Mouse (Mus musculus): ENCODE data around the gene Il34. TPM values are rescaled to one million over a fixed set of nuclear protein-coding genes. Genes with fewer than 3 reads are reported as not detected.

Gene Il34
- polyA plus RNA-seq, 1 experiment: 2.0 TPM

GRCm38 (mm10) chr8:110721606-110722413 is 83.9 kb downstream of the Il34 start:
- H3K27ac ChIP-seq (ENCODE audit: control insufficient read depth, insufficient read depth, low read depth, low read length): peak overlapping the region; percentile 52; the same call in 1 of the 2 replicates
- H3K36me3 ChIP-seq (ENCODE audit: control insufficient read depth, insufficient read depth, low read length): no peaks in the 10 kb centered on the region
- H3K4me3 ChIP-seq (ENCODE audit: control insufficient read depth, low read depth, low read length): peak overlapping the region; percentile 81
- H3K27me3 ChIP-seq (ENCODE audit: control insufficient read depth, insufficient read depth, low read length): no peaks in the 10 kb centered on the region
- H3K4me1 ChIP-seq (ENCODE audit: control insufficient read depth, insufficient read depth, low read length): peaks cover 14% of the 10 kb centered on the region
- TF ChIP-seq CTCF (IDR thresholded peaks at IDR 0.05; ENCODE audit: control insufficient read depth, insufficient read depth, insufficient replicate concordance, low read depth, low read length): no peak
- no peak for TF ChIP-seq POLR2A (IDR thresholded peaks at IDR 0.05; ENCODE audit: control insufficient read depth, low read depth, low read length)

- H3K36me3 ChIP-seq (ENCODE audit: control insufficient read depth, insufficient read depth, low read length): no peaks in the 10 kb centered on the region
- H3K4me3 ChIP-seq (ENCODE audit: control insufficient read depth, low read depth, low read length): peak within 1 kb of the TSS; percentile 81
- H3K4me1 ChIP-seq (ENCODE audit: control insufficient read depth, insufficient read depth, low read length): peaks cover 12% of the 10 kb centered on the region
- H3K27me3 ChIP-seq (ENCODE audit: control insufficient read depth, insufficient read depth, low read length): no peaks in the 10 kb centered on the region
- no peak for TF ChIP-seq POLR2A (IDR thresholded peaks at IDR 0.05; ENCODE audit: control insufficient read depth, low read depth, low read length)
- TF ChIP-seq CTCF (IDR thresholded peaks at IDR 0.05; ENCODE audit: control insufficient read depth, insufficient read depth, insufficient replicate concordance, low read depth, low read length): no peak
- peak within 1 kb of the TSS; percentile 52; the same call in 1 of the 2 replicates for H3K27ac ChIP-seq (ENCODE audit: control insufficient read depth, insufficient read depth, low read depth, low read length)
Measured at GRCm38 (mm10) chr8:110720685-110721598, 84.8 kb downstream of the Il34 start, which contains the start of gene Mtss1l. Mtss1l (plus strand) TSS chr8:110721476.

GRCm38 (mm10) chr8:110719898-110720653 is 85.6 kb downstream of the Il34 start:
- no peaks in the 10 kb centered on the region for H3K27me3 ChIP-seq (ENCODE audit: control insufficient read depth, insufficient read depth, low read length)
- H3K4me3 ChIP-seq (ENCODE audit: control insufficient read depth, low read depth, low read length): no peak overlapping the region
- H3K4me1 ChIP-seq (ENCODE audit: control insufficient read depth, insufficient read depth, low read length): peaks cover 12% of the 10 kb centered on the region
- H3K36me3 ChIP-seq (ENCODE audit: control insufficient read depth, insufficient read depth, low read length): no peaks in the 10 kb centered on the region
- H3K27ac ChIP-seq (ENCODE audit: control insufficient read depth, insufficient read depth, low read depth, low read length): no peak overlapping the region
- TF ChIP-seq CTCF (IDR thresholded peaks at IDR 0.05; ENCODE audit: control insufficient read depth, insufficient read depth, insufficient replicate concordance, low read depth, low read length) (no peak), POLR2A (IDR thresholded peaks at IDR 0.05; ENCODE audit: control insufficient read depth, low read depth, low read length) (no peak)

- TF ChIP-seq CTCF (IDR thresholded peaks at IDR 0.05; ENCODE audit: control insufficient read depth, insufficient read depth, insufficient replicate concordance, low read depth, low read length): no peak
- TF ChIP-seq POLR2A (IDR thresholded peaks at IDR 0.05; ENCODE audit: control insufficient read depth, low read depth, low read length): no peak
- H3K4me1 ChIP-seq (ENCODE audit: control insufficient read depth, insufficient read depth, low read length): peaks cover 12% of the 10 kb centered on the region
- no peaks in the 10 kb centered on the region for H3K27me3 ChIP-seq (ENCODE audit: control insufficient read depth, insufficient read depth, low read length)
- H3K36me3 ChIP-seq (ENCODE audit: control insufficient read depth, insufficient read depth, low read length): no peaks in the 10 kb centered on the region
- no peak overlapping the region for H3K4me3 ChIP-seq (ENCODE audit: control insufficient read depth, low read depth, low read length)
- peak overlapping the region; percentile 16; the same call in 1 of the 2 replicates for H3K27ac ChIP-seq (ENCODE audit: control insufficient read depth, insufficient read depth, low read depth, low read length)
Measured at GRCm38 (mm10) chr8:110718969-110719670, 86.6 kb downstream of the Il34 start.

- H3K4me3 ChIP-seq (ENCODE audit: control insufficient read depth, low read depth, low read length): no peak overlapping the region
- H3K36me3 ChIP-seq (ENCODE audit: control insufficient read depth, insufficient read depth, low read length): no peaks in the 10 kb centered on the region
- TF ChIP-seq CTCF (IDR thresholded peaks at IDR 0.05; ENCODE audit: control insufficient read depth, insufficient read depth, insufficient replicate concordance, low read depth, low read length) (no peak), POLR2A (IDR thresholded peaks at IDR 0.05; ENCODE audit: control insufficient read depth, low read depth, low read length) (no peak)
- peaks cover 12% of the 10 kb centered on the region for H3K4me1 ChIP-seq (ENCODE audit: control insufficient read depth, insufficient read depth, low read length)
- H3K27ac ChIP-seq (ENCODE audit: control insufficient read depth, insufficient read depth, low read depth, low read length): peak overlapping the region; percentile 16; the same call in 1 of the 2 replicates
- no peaks in the 10 kb centered on the region for H3K27me3 ChIP-seq (ENCODE audit: control insufficient read depth, insufficient read depth, low read length)
Measured at GRCm38 (mm10) chr8:110718209-110718968, 87.3 kb downstream of the Il34 start.

GRCm38 (mm10) chr8:110717131-110717530 is 88.6 kb downstream of the Il34 start:
- Histone ChIP-seq H3K27ac (ENCODE audit: control insufficient read depth, insufficient read depth, low read depth, low read length) (no peak overlapping the region), H3K4me1 (ENCODE audit: control insufficient read depth, insufficient read depth, low read length) (peaks cover 12% of the 10 kb centered on the region)
- no peak for TF ChIP-seq POLR2A (IDR thresholded peaks at IDR 0.05; ENCODE audit: control insufficient read depth, low read depth, low read length)
- no peak for TF ChIP-seq CTCF (IDR thresholded peaks at IDR 0.05; ENCODE audit: control insufficient read depth, insufficient read depth, insufficient replicate concordance, low read depth, low read length)

More at GRCm38 (mm10) chr8:110717131-110717530, 88.6 kb downstream of the Il34 start:
- H3K36me3 ChIP-seq (ENCODE audit: control insufficient read depth, insufficient read depth, low read length): no peaks in the 10 kb centered on the region
- H3K4me3 ChIP-seq (ENCODE audit: control insufficient read depth, low read depth, low read length): no peak overlapping the region
- no peaks in the 10 kb centered on the region for H3K27me3 ChIP-seq (ENCODE audit: control insufficient read depth, insufficient read depth, low read length)
